Mouse (Mus musculus): ENCODE measurements around the gene Mast4.

The Mast4 gene

GRCm38 (mm10) chr13:102774786-102775201, 559.5 kb downstream of the Mast4 start:
- DNase-seq: peak; percentile 87

- DNase-seq: no peak
These were observed 561.1 kb downstream of the Mast4 start for GRCm38 (mm10) chr13:102773169-102773568.

- peak; percentile 93 for DNase-seq
These were observed 564.1 kb downstream of the Mast4 start for GRCm38 (mm10) chr13:102770194-102770593.

GRCm38 (mm10) chr13:102768512-102768911, 565.8 kb downstream of the Mast4 start:
- peak; percentile 48 for DNase-seq

- peak; percentile 0 for DNase-seq
These were observed 567.2 kb downstream of the Mast4 start for GRCm38 (mm10) chr13:102767110-102767509.

- DNase-seq: peak; percentile 83
These were observed 569.1 kb downstream of the Mast4 start for GRCm38 (mm10) chr13:102765216-102765615.

- DNase-seq: no peak
These were observed 570.1 kb downstream of the Mast4 start for GRCm38 (mm10) chr13:102764218-102764617.

- DNase-seq: no peak
These were observed 572.1 kb downstream of the Mast4 start for GRCm38 (mm10) chr13:102762203-102762602.

GRCm38 (mm10) chr13:102761410-102761809, 572.9 kb downstream of the Mast4 start:
- no peak for DNase-seq

GRCm38 (mm10) chr13:102758021-102758420, 576.3 kb downstream of the Mast4 start:
- DNase-seq: no peak

GRCm38 (mm10) chr13:102756071-102756470, 578.2 kb downstream of the Mast4 start:
- DNase-seq: no peak

GRCm38 (mm10) chr13:102755124-102755523, 579.2 kb downstream of the Mast4 start:
- DNase-seq: no peak

- DNase-seq: no peak
These were observed 580.4 kb downstream of the Mast4 start for GRCm38 (mm10) chr13:102753714-102754556.

GRCm38 (mm10) chr13:102749891-102750290, 584.4 kb downstream of the Mast4 start:
- no peak for DNase-seq

- no peak for DNase-seq
These were observed 585.1 kb downstream of the Mast4 start for GRCm38 (mm10) chr13:102749194-102749593.

- DNase-seq: peak; percentile 91
These were observed 587.3 kb downstream of the Mast4 start for GRCm38 (mm10) chr13:102746803-102747561.

GRCm38 (mm10) chr13:102745626-102746342, 588.5 kb downstream of the Mast4 start:
- DNase-seq: peak; percentile 82

- no peak for DNase-seq
These were observed 589.1 kb downstream of the Mast4 start for GRCm38 (mm10) chr13:102745270-102745600.

- DNase-seq: peak; percentile 89
These were observed 589.6 kb downstream of the Mast4 start for GRCm38 (mm10) chr13:102744481-102745269.

- DNase-seq: peak; percentile 60
These were observed 594.4 kb downstream of the Mast4 start for GRCm38 (mm10) chr13:102739720-102740535.

- peak; percentile 78 for DNase-seq
These were observed 596.5 kb downstream of the Mast4 start for GRCm38 (mm10) chr13:102737811-102738210.

- DNase-seq: peak; percentile 40
These were observed 601.2 kb downstream of the Mast4 start for GRCm38 (mm10) chr13:102733063-102733462.

Measured in heart, adult 11 months (tissue).